Mouse (Mus musculus): Measurements from ENCODE around the gene Ankrd2. TPM values are rescaled to one million over a fixed set of nuclear protein-coding genes. Genes with fewer than 3 reads are reported as not detected.
"Not testable (repeated sequence)": the region's sequence is repeated elsewhere in the genome, so short reads cannot be mapped to it uniquely, and the experiment has no call there.

The Ankrd2 gene
- total RNA-seq, 2 experiments from 2014 or later: 121 to 331 TPM

GRCm38 (mm10) chr19:42081613-42082012, 45.8 kb downstream of the Ankrd2 start:
- DNase-seq; intact Hi-C loops (cut with DNase I): not testable (repeated sequence)

GRCm38 (mm10) chr19:42085690-42086089, 49.9 kb downstream of the Ankrd2 start:
- DNase-seq: no peak
- intact Hi-C loops (cut with DNase I): no loop called here

- intact Hi-C loops (cut with DNase I): no loop called here
Observed at GRCm38 (mm10) chr19:42086166-42086565, 50.4 kb downstream of the Ankrd2 start, which contains the start of gene Morn4. TSS of gene Morn4 (minus strand) at chr19:42086357.

GRCm38 (mm10) chr19:42089103-42089747, 53.4 kb downstream of the Ankrd2 start:
- intact Hi-C loops (cut with DNase I): no loop called here

More at GRCm38 (mm10) chr19:42086166-42086565, 50.4 kb downstream of the Ankrd2 start, which contains the start of gene Morn4:
- peak; percentile 35 to 57 for DNase-seq

GRCm38 (mm10) chr19:42089748-42090595, 54.2 kb downstream of the Ankrd2 start, which contains the start of gene Pi4k2a:
TSS of gene Pi4k2a (plus strand) at chr19:42090470.
- DNase-seq: peak; percentile 97 to 99
- intact Hi-C loops (cut with DNase I): no loop called here

More at GRCm38 (mm10) chr19:42089103-42089747, 53.4 kb downstream of the Ankrd2 start:
- DNase-seq: peak; percentile 23 to 40

- DNase-seq: no peak
- intact Hi-C loops (cut with DNase I): no loop called here
Observed at GRCm38 (mm10) chr19:42090637-42091141, 54.9 kb downstream of the Ankrd2 start.

Other genes with a start within 250 kb of the Ankrd2 start
- 1 to 10 TPM; 6.4 to 6.6 TPM for gene Arhgap19, start 234.0 kb upstream of the Ankrd2 start, total RNA-seq (2021)
- gene Frat1, start 206.0 kb upstream of the Ankrd2 start, total RNA-seq (2021): 1 to 10 TPM; 5.3 to 7.3 TPM
- gene Frat2, start 187.9 kb upstream of the Ankrd2 start, total RNA-seq (2021): 10 to 100 TPM; 13.9 to 18.5 TPM
- 10 to 100 TPM; 30.0 to 31.6 TPM for gene Rrp12, start 139.8 kb upstream of the Ankrd2 start, total RNA-seq (2021)
- 10 to 100 TPM; 14.4 to 18.7 TPM for gene Pgam1, start 124.1 kb upstream of the Ankrd2 start, total RNA-seq (2021)
- 10 to 100 TPM; 13.2 to 15.3 TPM for gene Exosc1, start 102.6 kb upstream of the Ankrd2 start, total RNA-seq (2021)
- 10 to 100 TPM; 20.7 to 21.3 TPM for gene Zdhhc16, start 102.5 kb upstream of the Ankrd2 start, total RNA-seq (2021)
- gene Mms19, start 54.8 kb upstream of the Ankrd2 start, total RNA-seq (2021): 1 to 10 TPM; 6.6 to 7.7 TPM
- 10 to 100 TPM; 11.7 to 13.4 TPM for gene Ubtd1, start 54.2 kb upstream of the Ankrd2 start, total RNA-seq (2021)
- 1 to 10 TPM; 2.9 to 3.7 TPM for gene Hoga1, start 9.6 kb downstream of the Ankrd2 start, total RNA-seq (2021)
- under 1 TPM; 0.30 to 0.38 TPM for gene 4933411K16Rik, start 16.2 kb downstream of the Ankrd2 start, total RNA-seq (2021)
- gene Morn4, start 50.4 kb downstream of the Ankrd2 start, total RNA-seq (2021): 1 to 10 TPM; 2.1 to 2.6 TPM
- gene Pi4k2a, start 54.5 kb downstream of the Ankrd2 start, total RNA-seq (2021): 10 to 100 TPM; 11.0 to 14.1 TPM
- gene Avpi1, start 93.1 kb downstream of the Ankrd2 start, total RNA-seq (2021): 10 to 100 TPM in 1 of 2 experiments, 1 to 10 TPM in 1; 7.5 to 10.5 TPM
- gene Marveld1, start 111.4 kb downstream of the Ankrd2 start, total RNA-seq (2021): 1 to 10 TPM; 5.3 to 6.9 TPM
- gene Zfyve27, start 128.0 kb downstream of the Ankrd2 start, total RNA-seq (2021): 10 to 100 TPM; 11.4 to 12.6 TPM
- gene Sfrp5, start 166.3 kb downstream of the Ankrd2 start, total RNA-seq (2021): 1 to 10 TPM; 1.9 to 6.3 TPM
- 1 to 10 TPM; 2.0 to 3.2 TPM for gene Golga7b, start 211.6 kb downstream of the Ankrd2 start, total RNA-seq (2021)

Data from gastrocnemius, postnatal 36 days (tissue).